Mouse (Mus musculus) layer of hippocampus, postnatal 25 days (tissue): ENCODE measurements at regions not wholly inside any gene's neighbourhood (a gene's known extent, or its start where the extent isn't known, plus 50 kb on each side); places are given as distances from the start of the nearest gene placed in this dataset.

ENCODE experiments used
- DNase-seq, 2 experiments: peaks; one replicate each; pipeline ENCODE4 v3.0.0; 2022; ENCODE audit warnings: mixed read lengths in 2 of 2, low spot score in 1 of 2; ENCODE audit errors: extremely low spot score in 1 of 2

- no peak for DNase-seq
Measured at GRCm38 (mm10) chr6:96043711-96044110, 69.2 kb upstream of the Fam19a1 start.

- DNase-seq: no peak
Measured at GRCm38 (mm10) chr6:96053476-96053875, 59.5 kb upstream of the Fam19a1 start.

- DNase-seq: no peak
Measured at GRCm38 (mm10) chr6:96057011-96057410, 55.9 kb upstream of the Fam19a1 start.

GRCm38 (mm10) chr6:96057575-96058159 lies 55.3 kb upstream of the Fam19a1 start:
- no peak for DNase-seq

GRCm38 (mm10) chr6:96061979-96062378 lies 51.0 kb upstream of the Fam19a1 start:
- no peak for DNase-seq
